Mouse (Mus musculus): ENCODE measurements around the gene Tmem202. TPM values are rescaled to one million over a fixed set of nuclear protein-coding genes. Genes with fewer than 3 reads are reported as not detected.

Gene Tmem202
- total and polyA plus RNA-seq, 3 experiments = 0.20 to 0.64 TPM; not detected in 1

GRCm38 (mm10) chr9:59552610-59553009 lies 13.0 kb upstream of the Tmem202 start:
- Histone ChIP-seq H3K27ac (ENCODE audit: insufficient read depth, low read depth) (no peak overlapping the region), H3K27me3 (replicated peaks) (no peaks in the 10 kb centered on the region), H3K79me2 (replicated peaks; ENCODE audit: control insufficient read depth, extremely low read depth, insufficient read depth, poor library complexity, severe bottlenecking) (no peaks in the 10 kb centered on the region), H3K36me3 (replicated peaks in 1 of 2; ENCODE audit: control insufficient read depth in 1 of 2, insufficient read depth in 1 of 2, low read length in 1 of 2) (peaks cover 34 to 75% of the 10 kb centered on the region in 2 experiments), H3K4me2 (ENCODE audit: insufficient read depth, low read depth, poor library complexity, severe bottlenecking) (no peak overlapping the region), H3K9me3 (replicated peaks; ENCODE audit: low read length) (no peaks in the 10 kb centered on the region), H3K4me3 (replicated peaks in 1 of 3; ENCODE audit: low read depth in 2 of 3, low read length in 2 of 3, poor library complexity in 1 of 3) (no peak overlapping the region), H3K4me1 (ENCODE audit: control insufficient read depth in 1 of 2, insufficient read depth in 2 of 2) (peaks cover 0 to 26% of the 10 kb centered on the region in 2 experiments; a peak in 3 of 4 replicates), H3K9ac (ENCODE audit: insufficient read depth, low read depth) (no peak overlapping the region)
- in situ Hi-C loops (cut with MboI; ENCODE audit: low pct_ligation_motif_present, low pct_unique_long_range_greater_than_20kb, low sequenced_read_pairs) = no loop called here
- dilution Hi-C loops (cut with MboI; ENCODE audit: extremely low pct_ligation_motif_present, extremely low pct_unique_long_range_greater_than_20kb, low sequenced_read_pairs) = no loop called here
- no peak for DNase-seq (ENCODE audit: extremely low read depth)
- TF ChIP-seq GABPA (IDR thresholded peaks at IDR 0.05; ENCODE audit: insufficient replicate concordance, low read depth, low read length) = no peak
- no peak for TF ChIP-seq EP300 (IDR thresholded peaks at IDR 0.05; ENCODE audit: low read length)
- TF ChIP-seq RAD21 (IDR thresholded peaks at IDR 0.05; ENCODE audit: low read depth, low read length) = no peak
- TF ChIP-seq HCFC1 (IDR thresholded peaks at IDR 0.05; ENCODE audit: low read depth, low read length) = no peak
- TF ChIP-seq MAFK (IDR thresholded peaks at IDR 0.05; ENCODE audit: insufficient replicate concordance, low read length) = no peak
- TF ChIP-seq MAZ (IDR thresholded peaks at IDR 0.05; ENCODE audit: low read depth, low read length) = no peak
- TF ChIP-seq RCOR1 (conservative IDR thresholded peaks at IDR 0.05; ENCODE audit: low read depth, low read length) = no peak
- no peak for TF ChIP-seq PAX5 (IDR thresholded peaks at IDR 0.05; ENCODE audit: low read length)
- TF ChIP-seq MYC (IDR thresholded peaks at IDR 0.05; ENCODE audit: low read depth, low read length) = no peak
- no peak for TF ChIP-seq IRF4 (IDR thresholded peaks at IDR 0.05; ENCODE audit: low read depth, low read length)
- no peak for TF ChIP-seq ETS1 (conservative IDR thresholded peaks at IDR 0.05; ENCODE audit: low read depth, low read length)
- no peak for TF ChIP-seq JUN (IDR thresholded peaks at IDR 0.05; ENCODE audit: insufficient read depth, low read depth, low read length)
- no peak for TF ChIP-seq ZNF384 (IDR thresholded peaks at IDR 0.05; ENCODE audit: low read depth, low read length)
- TF ChIP-seq TBP (conservative IDR thresholded peaks at IDR 0.05; ENCODE audit: low read depth, low read length) = no peak
- no peak for TF ChIP-seq CTCF (conservative IDR thresholded peaks at IDR 0.05 in 1 of 2, IDR thresholded peaks at IDR 0.05 in 1 of 2; ENCODE audit: low read depth in 2 of 2, low read length in 2 of 2)
- no peak for TF ChIP-seq NRF1 (IDR thresholded peaks at IDR 0.05; ENCODE audit: low read depth, low read length)
- no peak for TF ChIP-seq KAT2A (IDR thresholded peaks at IDR 0.05; ENCODE audit: insufficient replicate concordance, low read length)
- TF ChIP-seq ZMIZ1 (IDR thresholded peaks at IDR 0.05; ENCODE audit: low read depth, low read length) = no peak
- TF ChIP-seq POLR2A (IDR thresholded peaks at IDR 0.05; ENCODE audit: low read depth, low read length) = no peak
- no peak for TF ChIP-seq ELF1 (IDR thresholded peaks at IDR 0.05; ENCODE audit: low read depth, low read length)

GRCm38 (mm10) chr9:59551620-59552031 lies 12.0 kb upstream of the Tmem202 start:
- no peak overlapping the region for H3K27ac ChIP-seq (ENCODE audit: insufficient read depth, low read depth)
- peaks cover 30 to 74% of the 10 kb centered on the region in 2 experiments for H3K36me3 ChIP-seq (replicated peaks in 1 of 2; ENCODE audit: control insufficient read depth in 1 of 2, insufficient read depth in 1 of 2, low read length in 1 of 2)
- H3K9ac ChIP-seq (ENCODE audit: insufficient read depth, low read depth) = no peak overlapping the region
- in situ Hi-C loops (cut with MboI; ENCODE audit: low pct_ligation_motif_present, low pct_unique_long_range_greater_than_20kb, low sequenced_read_pairs) = no loop called here
- no peak overlapping the region for H3K4me2 ChIP-seq (ENCODE audit: insufficient read depth, low read depth, poor library complexity, severe bottlenecking)
- TF ChIP-seq MAX (IDR thresholded peaks at IDR 0.05; ENCODE audit: low read length) = no peak
- no peak for TF ChIP-seq KAT2A (IDR thresholded peaks at IDR 0.05; ENCODE audit: insufficient replicate concordance, low read length)
- no peak for TF ChIP-seq MYC (IDR thresholded peaks at IDR 0.05; ENCODE audit: low read depth, low read length)
- no peak overlapping the region for H3K4me3 ChIP-seq (replicated peaks in 1 of 3; ENCODE audit: low read depth in 2 of 3, low read length in 2 of 3, poor library complexity in 1 of 3)
- peaks cover 0 to 32% of the 10 kb centered on the region in 2 experiments; a peak in 3 of 4 replicates for H3K4me1 ChIP-seq (ENCODE audit: control insufficient read depth in 1 of 2, insufficient read depth in 2 of 2)
- dilution Hi-C loops (cut with MboI; ENCODE audit: extremely low pct_ligation_motif_present, extremely low pct_unique_long_range_greater_than_20kb, low sequenced_read_pairs) = no loop called here
- peaks cover 4% of the 10 kb centered on the region; the same call in 1 of the 2 replicates for H3K79me2 ChIP-seq (replicated peaks; ENCODE audit: control insufficient read depth, extremely low read depth, insufficient read depth, poor library complexity, severe bottlenecking)
- DNase-seq (ENCODE audit: extremely low read depth) = no peak
- H3K27me3 ChIP-seq (replicated peaks) = no peaks in the 10 kb centered on the region
- H3K9me3 ChIP-seq (replicated peaks; ENCODE audit: low read length) = no peaks in the 10 kb centered on the region
